Mouse (Mus musculus) spleen, adult 10 weeks (tissue): ENCODE measurements around the gene Nfib. TPM values are rescaled to one million over a fixed set of nuclear protein-coding genes. Genes with fewer than 3 reads are reported as not detected.

Experiments used
- polyA plus RNA-seq: library from polyadenylated mRNA; stranded (reverse); fragments of 350-450 nt; fragmentation: Illumina TruSeq; extraction: RNeasy Lipid Tissue Mini Kit (QIAGEN cat#74804); gene quantifications from one replicate; pipeline ENCODE4 v1.2.3, GENCODE M21; 2015; ENCODE audit warnings: low replicate concordance; ENCODE audit not compliant: insufficient read depth

Gene Nfib
- polyA plus RNA-seq, result 8.8 TPM

DNA sequence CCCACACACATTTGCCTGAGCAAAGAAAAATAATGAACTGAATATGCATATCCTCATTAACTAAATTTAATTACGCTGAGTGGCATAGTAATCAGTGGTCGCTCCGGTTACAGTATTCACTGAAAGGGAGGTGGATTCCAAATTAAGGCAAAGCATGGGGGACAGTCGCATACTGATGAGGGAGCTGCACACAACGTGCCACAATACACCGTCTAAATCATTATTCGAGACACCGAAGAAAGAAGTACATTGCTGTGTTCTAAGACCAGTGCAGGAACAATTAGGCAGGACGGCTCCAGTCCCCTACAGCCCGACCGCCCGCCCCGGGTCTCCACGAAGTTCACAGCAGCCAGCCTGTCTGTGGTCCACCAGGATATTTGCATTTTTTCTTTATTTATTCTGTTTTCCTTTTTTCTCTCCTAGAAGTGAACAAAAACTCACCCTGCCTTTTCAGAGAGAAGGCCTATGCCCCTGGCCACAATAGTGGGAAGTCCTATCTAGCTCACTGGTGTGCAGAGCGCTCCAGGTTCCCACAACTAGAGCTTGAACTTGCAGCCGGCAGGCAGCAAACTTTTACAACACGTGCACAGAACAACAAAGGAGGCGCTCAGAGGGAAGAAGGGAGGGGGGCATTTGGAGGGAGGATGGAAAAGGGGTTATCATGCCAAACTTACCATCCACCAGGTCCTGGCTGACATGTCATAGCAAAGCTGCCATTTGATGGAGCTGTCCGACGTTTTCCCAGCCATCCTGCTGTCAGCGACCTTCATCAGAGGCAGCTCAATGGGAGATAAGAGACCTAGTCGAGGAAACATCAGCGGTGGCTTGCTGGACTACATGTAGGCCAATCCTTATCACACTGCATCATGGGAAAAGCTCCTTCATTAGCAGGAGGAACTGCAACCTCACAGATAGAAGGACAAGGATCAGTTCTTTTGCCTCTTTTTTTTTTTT, at the start of gene Nfib:
Nfib (minus strand) TSS at position 910 of the 954 bp plus-strand sequence.

Other genes starting within 250 kb of the Nfib start
- gene Zdhhc21, start 154.2 kb upstream of the Nfib start, polyA plus RNA-seq, result 13.8 TPM
- not detected for gene Cer1, start 179.4 kb upstream of the Nfib start, polyA plus RNA-seq